Mouse (Mus musculus) G1E (cell line): ENCODE results near the gene Fxyd5.

Experiments
- CTCF ChIP-seq: IDR thresholded peaks from 2 replicates; pipeline ENCODE4 v1.5.1; 2012; ENCODE audit warnings: low read depth, low read length, inconsistent platforms, mixed read lengths
- GATA1 ChIP-seq: IDR thresholded peaks from 2 replicates; pipeline ENCODE4 v1.6.1; 2012; ENCODE audit warnings: borderline replicate concordance, low read length, inconsistent platforms, mixed read lengths

DNA sequence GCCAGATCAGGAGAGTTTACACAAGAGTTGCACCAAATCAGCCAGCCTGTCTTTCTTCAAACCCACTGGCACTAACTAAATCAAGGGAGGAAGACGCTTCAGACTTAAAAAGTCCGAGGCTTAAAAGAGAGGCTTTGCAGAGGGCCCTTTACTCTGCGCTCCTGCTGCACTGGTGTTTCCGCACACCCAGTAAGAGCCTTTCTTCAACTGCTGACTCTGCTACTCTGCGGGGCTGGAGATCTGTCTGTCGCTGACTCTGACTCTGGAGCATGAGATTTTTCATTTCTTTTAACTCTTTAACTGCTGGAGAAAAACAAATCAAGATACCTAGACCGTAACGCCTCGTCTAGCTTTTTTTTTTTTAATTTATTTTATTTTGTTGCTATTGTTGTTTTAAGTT is 41.9 kb upstream of the Fxyd5 start:
- TF ChIP-seq CTCF: no peak
- TF ChIP-seq GATA1: no peak
